Mouse (Mus musculus) kidney, postnatal 0 days (tissue): Measurements from ENCODE around the gene Selenoo. TPM values are rescaled to one million over a fixed set of nuclear protein-coding genes. Genes with fewer than 3 reads are reported as not detected.

Experiments
- ATAC-seq: fragments of 200-750 bp; cut with Nextera tagmentation; replicated peaks from 2 replicates; pipeline ENCODE4 v1.8.0; 2017; ENCODE audit warnings: low read depth, moderate number of reproducible peaks, moderate TSS enrichment, moderate library complexity; ENCODE audit not compliant: low FRiP score
- DNase-seq: peaks from one replicate; pipeline ENCODE4 v3.0.0-alpha.2; 2016; ENCODE audit warnings: low spot score
- H3K27ac ChIP-seq: fragments of 300-500 bp; sonication (generic); 2 replicates; pipeline ENCODE4 v1.5.1; 2014; ENCODE audit warnings: mild to moderate bottlenecking
- H3K27me3 ChIP-seq: fragments of 300-500 bp; sonication (generic); 2 replicates; pipeline ENCODE4 v1.6.1; 2014; ENCODE audit warnings: low read length, mixed read lengths; ENCODE audit not compliant: insufficient read depth
- H3K36me3 ChIP-seq: fragments of 300-500 bp; sonication (generic); 2 replicates; pipeline ENCODE4 v1.6.1; 2014; ENCODE audit warnings: low read length, mixed read lengths; ENCODE audit not compliant: insufficient read depth
- H3K4me1 ChIP-seq: fragments of 300-500 bp; sonication (generic); replicated peaks from 2 replicates; pipeline ENCODE4 v1.6.1; 2014; ENCODE audit warnings: antibody characterized with exemption, low read length, mixed read lengths; ENCODE audit not compliant: insufficient read depth
- H3K4me2 ChIP-seq: fragments of 300-500 bp; sonication (generic); 2 replicates; pipeline ENCODE4 v1.6.1; 2014; ENCODE audit warnings: mild to moderate bottlenecking, low read length, moderate library complexity, mixed read lengths
- H3K4me3 ChIP-seq: fragments of 300-500 bp; sonication (generic); replicated peaks from 2 replicates; pipeline ENCODE4 v1.5.1; 2014; ENCODE audit warnings: low read depth, low read length
- H3K9ac ChIP-seq: fragments of 300-500 bp; sonication (generic); 2 replicates; pipeline ENCODE4 v1.6.1; 2014; ENCODE audit warnings: low read depth, low read length
- H3K9me3 ChIP-seq: fragments of 300-500 bp; sonication (generic); replicated peaks from 2 replicates; pipeline ENCODE4 v1.6.1; 2016; ENCODE audit warnings: low read length, inconsistent platforms, mixed read lengths
- CTCF ChIP-seq: IDR thresholded peaks from 2 replicates; pipeline ENCODE4 v1.5.1; 2016; ENCODE audit warnings: antibody characterized with exemption, low read depth, mild to moderate bottlenecking, moderate library complexity
- WGBS: fragments of 180-500 bp; shearing (Covaris S2); extraction: QIAGEN DNeasy Blood & Tissue Kit; methylation state at CpG from one replicate; pipeline ENCODE4 v1.1.7; 2014; 5-methylcytosine and 5-hydroxymethylcytosine counted together
- polyA plus RNA-seq: library from polyadenylated mRNA; unstranded; fragments of >200 nt; fragmentation: Nextera tagmentation; extraction: Ambion mirVana; gene quantifications from 2 replicates; pipeline ENCODE4 v1.2.1, GENCODE M21; 2015

Gene Selenoo
- polyA plus RNA-seq, 1 experiment from 2014 or later = 21.3 TPM

- WGBS = 2% methylated on average over 43 of the region's 48 CpGs
- TF ChIP-seq CTCF = no peak
- Histone ChIP-seq H3K27me3 (peaks cover 20% of the 10 kb centered on the region), H3K36me3 (no peaks in the 10 kb centered on the region), H3K4me1 (no peaks in the 10 kb centered on the region), H3K9me3 (no peaks in the 10 kb centered on the region), H3K4me3 (peak overlapping the region; percentile 62), H3K4me2 (peak overlapping the region; percentile 100), H3K9ac (peak overlapping the region; percentile 53; the same call in 1 of the 2 replicates), H3K27ac (no peak overlapping the region)
- peak; percentile 23 for DNase-seq
- no peak; the same call in 1 of the 2 replicates for ATAC-seq
Observed at GRCm38 (mm10) chr15:89060032-89060681, 28.7 kb upstream of the Selenoo start.

DNA sequence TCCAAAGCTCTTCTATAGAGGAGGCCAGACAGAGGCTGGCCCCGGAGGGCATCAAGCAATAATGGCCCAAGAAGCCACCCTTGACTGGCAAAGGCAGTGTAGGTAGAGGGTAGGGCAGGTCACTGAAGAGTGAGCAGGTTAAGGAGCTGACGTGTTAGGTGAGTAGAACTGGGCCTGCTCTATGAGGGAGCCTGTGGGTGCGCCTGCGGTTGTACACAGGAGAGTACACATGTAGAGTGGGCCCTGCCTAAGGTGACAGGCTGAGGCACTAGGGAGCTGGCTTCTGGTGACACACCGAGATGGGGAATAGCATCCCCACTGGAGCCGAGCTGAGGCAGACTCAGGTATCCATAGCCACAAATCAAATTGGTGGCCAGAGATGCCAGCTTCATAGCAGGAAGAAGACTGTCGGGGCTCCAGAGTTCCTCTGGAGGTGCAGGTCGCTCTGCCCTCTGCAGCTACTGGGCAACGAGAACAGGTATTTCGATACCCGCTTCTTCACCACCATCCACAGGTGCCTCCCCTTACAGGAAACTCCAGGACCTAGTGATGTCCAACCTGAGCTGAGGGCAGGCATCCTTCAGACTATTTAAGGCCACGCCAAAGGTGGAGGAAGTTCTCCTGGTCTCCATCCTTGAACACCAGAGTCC, 27.9 kb upstream of the Selenoo start:
- no peak for ATAC-seq

DNA sequence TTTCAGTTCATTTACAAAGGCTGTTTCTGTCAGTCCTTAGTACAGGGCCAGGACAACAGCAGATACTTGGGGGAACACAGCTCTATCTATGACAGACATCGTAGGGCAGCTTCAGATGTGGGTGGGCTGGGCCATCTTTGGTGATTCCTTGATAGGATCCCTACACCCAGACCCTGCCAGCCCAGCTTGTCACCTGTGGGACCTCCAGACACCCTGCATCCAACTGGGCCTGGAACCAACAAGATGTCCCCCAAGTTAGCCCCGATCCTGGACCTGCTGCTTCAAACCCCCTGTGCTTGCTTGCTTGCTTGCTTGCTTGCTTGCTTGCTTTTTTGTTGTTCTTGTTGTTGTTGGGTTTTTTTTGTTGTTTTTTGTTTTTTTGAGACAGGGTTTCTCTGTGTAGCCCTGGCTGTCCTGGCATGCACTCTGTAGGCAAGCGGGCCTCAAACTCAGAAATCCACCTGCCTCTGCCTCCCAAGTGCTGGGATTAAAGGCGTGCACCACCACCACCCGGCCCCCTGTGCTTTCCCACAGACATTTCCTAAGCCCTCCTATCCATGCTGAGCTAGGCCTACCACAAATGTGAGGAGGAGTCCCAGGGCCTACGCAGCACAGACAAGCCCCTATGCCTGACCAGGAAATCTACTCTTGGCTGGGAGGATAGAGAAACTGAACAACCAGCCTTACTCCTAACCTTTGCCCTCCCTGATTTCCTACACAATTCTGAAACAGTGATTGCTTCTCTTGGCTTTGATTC, 26.9 kb upstream of the Selenoo start:
- H3K36me3 ChIP-seq = no peaks in the 10 kb centered on the region
- H3K4me3 ChIP-seq = no peak overlapping the region
- WGBS = 86% methylated on average over 6 of the region's 6 CpGs
- no peak for ATAC-seq
- no peak overlapping the region for H3K9ac ChIP-seq
- H3K27me3 ChIP-seq = peaks cover 20% of the 10 kb centered on the region
- no peak overlapping the region for H3K27ac ChIP-seq
- no peak overlapping the region for H3K4me2 ChIP-seq
- no peaks in the 10 kb centered on the region for H3K4me1 ChIP-seq
- H3K9me3 ChIP-seq = no peaks in the 10 kb centered on the region
- no peak for TF ChIP-seq CTCF
- no peak for DNase-seq

More for the DNA sequence above, 27.9 kb upstream of the Selenoo start:
- Histone ChIP-seq H3K27ac (no peak overlapping the region), H3K9ac (no peak overlapping the region), H3K36me3 (no peaks in the 10 kb centered on the region), H3K4me3 (no peak overlapping the region), H3K27me3 (peaks cover 20% of the 10 kb centered on the region), H3K9me3 (no peaks in the 10 kb centered on the region), H3K4me1 (no peaks in the 10 kb centered on the region), H3K4me2 (no peak overlapping the region)
- no peak for DNase-seq
- 83% methylated on average over 12 of the region's 12 CpGs for WGBS
- TF ChIP-seq CTCF = no peak

- ATAC-seq (no peak), DNase-seq (no peak)
- no peak overlapping the region for H3K27ac ChIP-seq
- H3K4me2 ChIP-seq = no peak overlapping the region
- peaks cover 20% of the 10 kb centered on the region for H3K27me3 ChIP-seq
- 85% methylated on average over 5 of the region's 5 CpGs for WGBS
- H3K9me3 ChIP-seq = no peaks in the 10 kb centered on the region
- H3K9ac ChIP-seq = no peak overlapping the region
- H3K36me3 ChIP-seq = no peaks in the 10 kb centered on the region
- TF ChIP-seq CTCF = no peak
- no peaks in the 10 kb centered on the region for H3K4me1 ChIP-seq
- no peak overlapping the region for H3K4me3 ChIP-seq
Observed at GRCm38 (mm10) chr15:89062518-89062910, 26.4 kb upstream of the Selenoo start.

DNA sequence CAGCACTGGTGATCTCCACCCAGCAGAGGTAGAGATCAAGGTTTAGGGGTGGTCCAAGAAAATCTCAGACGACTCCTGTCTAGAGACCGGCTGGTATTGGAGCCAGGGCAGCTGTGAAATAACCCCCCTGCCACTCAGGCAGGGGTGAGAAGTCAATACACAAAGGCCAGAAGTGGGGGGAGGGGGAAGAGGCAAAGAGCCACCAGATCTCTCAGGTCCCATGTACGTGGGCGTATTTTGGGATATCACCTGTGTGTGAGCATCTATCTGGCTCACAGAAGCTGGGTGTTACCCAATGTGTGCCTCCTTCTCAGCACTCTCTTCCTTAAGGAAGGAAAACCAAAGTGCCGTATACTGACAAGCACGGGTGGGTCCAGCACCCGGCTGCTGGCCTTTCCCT, 25.9 kb upstream of the Selenoo start:
- Histone ChIP-seq H3K27me3 (peaks cover 19% of the 10 kb centered on the region), H3K9ac (no peak overlapping the region), H3K4me2 (no peak overlapping the region), H3K36me3 (no peaks in the 10 kb centered on the region), H3K27ac (no peak overlapping the region), H3K9me3 (no peaks in the 10 kb centered on the region), H3K4me3 (no peak overlapping the region), H3K4me1 (no peaks in the 10 kb centered on the region; the same call in 1 of the 2 replicates)
- no peak for TF ChIP-seq CTCF
- 67% methylated on average over 7 of the region's 7 CpGs for WGBS
- DNase-seq (no peak), ATAC-seq (no peak)

DNA sequence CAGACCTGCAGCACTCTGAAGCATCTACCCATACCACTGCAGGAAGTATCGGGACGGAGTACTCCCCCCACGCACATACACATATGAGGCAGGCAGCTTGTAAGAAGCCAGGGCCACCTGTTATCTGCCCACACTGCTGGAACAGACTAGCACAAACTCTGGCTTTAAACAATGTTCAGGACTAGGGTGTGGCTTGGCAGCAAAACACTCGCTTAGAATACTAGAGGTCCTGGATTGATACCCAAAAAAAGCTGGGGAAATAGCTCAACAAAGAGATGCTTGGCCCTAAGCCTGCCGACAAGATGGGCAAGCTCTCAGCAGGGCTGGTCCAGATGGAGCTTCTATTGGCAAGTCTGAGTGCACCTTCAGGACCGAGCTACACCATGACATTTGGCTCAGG, 25.3 kb upstream of the Selenoo start:
- H3K36me3 ChIP-seq = no peaks in the 10 kb centered on the region
- ATAC-seq = no peak
- no peak overlapping the region for H3K27ac ChIP-seq
- no peak overlapping the region for H3K9ac ChIP-seq
- H3K27me3 ChIP-seq = peaks cover 16% of the 10 kb centered on the region; the same call in 1 of the 2 replicates
- no peak for DNase-seq
- H3K4me2 ChIP-seq = no peak overlapping the region
- H3K4me1 ChIP-seq = no peaks in the 10 kb centered on the region; the same call in 1 of the 2 replicates
- TF ChIP-seq CTCF = no peak
- no peaks in the 10 kb centered on the region for H3K9me3 ChIP-seq
- 61% methylated on average over 6 of the region's 6 CpGs for WGBS
- no peak overlapping the region for H3K4me3 ChIP-seq
